Comparison of ENCODE assay signal across 9 mouse cellular contexts in genomic region chr6:89344613-89345485, GRCm38 (mm10). TPM values are rescaled to one million over a fixed set of nuclear protein-coding genes. Genes with fewer than 3 reads are reported as not detected.
DNase-seq lines count a peak whose midpoint lies in the region; ATAC-seq lines count a peak whose summit lies in the region.
"Had no signal": no experiment of that assay in that cellular context is flagged by ENCODE, and none has a peak within 500 bp of the region (broad histone marks: within the 10 kb centered on the region; RNA-seq: fewer than 3 reads in every experiment).

No protein-coding gene starts in this region.

- peak overlapping the region; percentile 24; the same call in 1 of the 2 replicates for H3K4me2 ChIP-seq in intestine, embryonic 14.5 days (ENCODE audit: low read length)
- no peak overlapping the region for H3K4me2 ChIP-seq in liver, embryonic 15.5 days
- H3K4me2 ChIP-seq in neural tube, embryonic 14.5 days (ENCODE audit: low read depth, low read length): no peak overlapping the region

- H3K27me3 ChIP-seq in intestine, embryonic 14.5 days (replicated peaks; ENCODE audit: control insufficient read depth, insufficient read depth, low read length): no peaks in the 10 kb centered on the region
- no peaks in the 10 kb centered on the region for H3K27me3 ChIP-seq in liver, embryonic 15.5 days
- H3K27me3 ChIP-seq in neural tube, embryonic 14.5 days (ENCODE audit: control insufficient read depth, insufficient read depth, low read length): no peaks in the 10 kb centered on the region

- H3K4me1 ChIP-seq in intestine, embryonic 14.5 days (replicated peaks; ENCODE audit: control insufficient read depth, insufficient read depth, low read length): peaks cover 16% of the 10 kb centered on the region
- peaks cover 6% of the 10 kb centered on the region; the same call in 1 of the 2 replicates for H3K4me1 ChIP-seq in liver, embryonic 15.5 days (replicated peaks)
- peaks cover 16% of the 10 kb centered on the region for H3K4me1 ChIP-seq in neural tube, embryonic 14.5 days (ENCODE audit: control insufficient read depth, insufficient read depth, low read length)

- DNase-seq in frontal cortex, postnatal 10 days (ENCODE audit: low spot score in 2 of 2): peak; percentile 56 to 59
- DNase-seq in frontal cortex, postnatal 36 days (ENCODE audit: low spot score in 2 of 2): no peak
- DNase-seq in embryo, embryonic 10.5 days (ENCODE audit: low spot score): peak; percentile 87
- DNase-seq in heart, adult 11 months: peak; percentile 99
- peak; percentile 81 for DNase-seq in intestine, embryonic 14.5 days (ENCODE audit: low spot score)
- DNase-seq in yolk sac, embryonic 10.5 days (ENCODE audit: low spot score): peak; percentile 90

- H3K4me3 ChIP-seq in intestine, embryonic 14.5 days (ENCODE audit: low read depth, low read length): no peak overlapping the region
- no peak overlapping the region for H3K4me3 ChIP-seq in liver, embryonic 15.5 days (replicated peaks)
- H3K4me3 ChIP-seq in neural tube, embryonic 14.5 days (ENCODE audit: low read depth, low read length): no peak overlapping the region
- H3K4me3 ChIP-seq: megakaryocyte, embryonic 14.5 days had no signal

- WGBS in intestine, embryonic 14.5 days: 27% methylated on average over 10 of the region's 10 CpGs
- WGBS in liver, embryonic 15.5 days (ENCODE audit: insufficient replicate concordance): 43% methylated on average over 10 of the region's 10 CpGs
- 34% methylated on average over 10 of the region's 10 CpGs for WGBS in neural tube, embryonic 14.5 days

- no peaks in the 10 kb centered on the region for H3K9me3 ChIP-seq in intestine, embryonic 14.5 days (ENCODE audit: control insufficient read depth, low read length)
- H3K9me3 ChIP-seq in liver, embryonic 15.5 days (replicated peaks): no peaks in the 10 kb centered on the region
- no peaks in the 10 kb centered on the region for H3K9me3 ChIP-seq in neural tube, embryonic 14.5 days (ENCODE audit: control insufficient read depth, low read length)
- H3K9me3 ChIP-seq: megakaryocyte, embryonic 14.5 days had no signal

- ATAC-seq in intestine, embryonic 14.5 days (replicated peaks; ENCODE audit: low FRiP score, low TSS enrichment, low read depth): peak; percentile 83
- peak; percentile 50 for ATAC-seq in liver, embryonic 15.5 days (ENCODE audit: insufficient read depth)
- ATAC-seq in neural tube, embryonic 14.5 days (ENCODE audit: low read depth): peak; percentile 58

- H3K36me3 ChIP-seq in intestine, embryonic 14.5 days (ENCODE audit: control insufficient read depth, insufficient read depth, low read length): peaks cover 61% of the 10 kb centered on the region
- H3K36me3 ChIP-seq in liver, embryonic 15.5 days (replicated peaks): 0 out of 2 replicates have a peak, but pooled peaks cover 4% of the 10 kb centered on the region
- peaks cover 43% of the 10 kb centered on the region for H3K36me3 ChIP-seq in neural tube, embryonic 14.5 days (ENCODE audit: control insufficient read depth, insufficient read depth, low read length)

- H3K27ac ChIP-seq in intestine, embryonic 14.5 days (ENCODE audit: low read depth): peak overlapping the region; percentile 78
- no peak overlapping the region for H3K27ac ChIP-seq in liver, embryonic 15.5 days (replicated peaks)
- H3K27ac ChIP-seq in neural tube, embryonic 14.5 days (ENCODE audit: low read depth, low read length): peak overlapping the region; percentile 35; the same call in 1 of the 2 replicates

- no peak overlapping the region for H3K9ac ChIP-seq in intestine, embryonic 14.5 days (ENCODE audit: low read length)
- H3K9ac ChIP-seq in liver, embryonic 15.5 days: no peak overlapping the region
- no peak overlapping the region for H3K9ac ChIP-seq in neural tube, embryonic 14.5 days (replicated peaks; ENCODE audit: low read depth, low read length)

RNA-seq across cellular contexts. Expression of gene Plxna1, which starts 17.6 kb away (rescaled TPM):
- 20.6 and 20.9 TPM in 2 replicates for polyA plus RNA-seq in intestine, embryonic 14.5 days (2014; fragmentation: Nextera tagmentation; extraction: Ambion mirVana)
- 1.8 and 2.2 TPM in 2 replicates for polyA plus RNA-seq in liver, embryonic 15.5 days (2015; fragmentation: Nextera tagmentation; extraction: Ambion mirVana)
- 37.8 and 38.3 TPM in 2 replicates for polyA plus RNA-seq in neural tube, embryonic 14.5 days (2014; fragmentation: Nextera tagmentation; extraction: Ambion mirVana)

Comparison
In these comparisons a context has a peak if more than half of its experiments do, and no peak if none do; other contexts are left out.
1. DNase-seq: peak in frontal cortex, postnatal 10 days (2 of 2), embryo, embryonic 10.5 days (single experiment), heart, adult 11 months (single experiment), intestine, embryonic 14.5 days (single experiment) and yolk sac, embryonic 10.5 days (single experiment); none in frontal cortex, postnatal 36 days (0 of 2).
2. Peak in every context shown above with its lines, with median percentiles within 50 percentile points of each other: ATAC-seq.